Mouse (Mus musculus) spleen, adult 2 months (tissue): ENCODE measurements around the gene Prkcsh. TPM values are rescaled to one million over a fixed set of nuclear protein-coding genes. Genes with fewer than 3 reads are reported as not detected.
A peak's percentile ranks its signal among the peaks of the same experiment; 100 is the strongest.

Experiments
- DNase-seq, 2 experiments: peaks; one replicate each; pipeline versions ENCODE4 v3.0.0 to v3.0.0-alpha.2; 2012 to 2021; ENCODE audit warnings: low spot score in 2 of 2, low read depth in 1 of 2
- H3K27ac ChIP-seq: fragments of 200-500 bp; 2 replicates; pipeline ENCODE4 v1.5.1; 2012; ENCODE audit warnings: low read length, inconsistent platforms; ENCODE audit not compliant: insufficient read depth
- H3K27me3 ChIP-seq: fragments of 200-500 bp; 2 replicates; pipeline ENCODE4 v1.6.1; 2012; ENCODE audit warnings: mild to moderate bottlenecking, moderate library complexity, low read length, inconsistent platforms; ENCODE audit not compliant: control insufficient read depth, insufficient read depth
- H3K36me3 ChIP-seq: fragments of 200-500 bp; 2 replicates; pipeline ENCODE4 v1.6.1; 2012; ENCODE audit warnings: mild to moderate bottlenecking, low read length, inconsistent platforms; ENCODE audit not compliant: control insufficient read depth, insufficient read depth
- H3K4me1 ChIP-seq: fragments of 200-500 bp; 2 replicates; pipeline ENCODE4 v1.6.1; 2011; ENCODE audit warnings: inconsistent platforms; ENCODE audit not compliant: control insufficient read depth, insufficient read depth, insufficient read length
- H3K4me3 ChIP-seq: fragments of 200-500 bp; 2 replicates; pipeline ENCODE4 v1.5.1; 2011; ENCODE audit warnings: mild to moderate bottlenecking, inconsistent platforms; ENCODE audit not compliant: insufficient read depth, insufficient read length; ENCODE audit errors: extremely low read depth
- CTCF ChIP-seq: fragments of 200-500 bp; IDR thresholded peaks from 2 replicates; pipeline ENCODE4 v1.5.1; 2011; ENCODE audit warnings: mild to moderate bottlenecking, inconsistent platforms; ENCODE audit not compliant: insufficient read depth, insufficient read length, insufficient replicate concordance; ENCODE audit errors: extremely low read depth
- POLR2A ChIP-seq: fragments of 200-500 bp; IDR thresholded peaks from 2 replicates; pipeline ENCODE4 v1.6.1; 2011; ENCODE audit warnings: low read depth, low read length, inconsistent platforms
- WGBS: fragments of 180-500 bp; shearing (Covaris S2); methylation state at CpG from one replicate; pipeline ENCODE4 v1.1.7; 2018; 5-methylcytosine and 5-hydroxymethylcytosine counted together
- polyA plus RNA-seq: library from polyadenylated mRNA; depleted of rRNA; stranded (reverse); fragments of >200 nt; gene quantifications from 2 replicates; pipeline ENCODE4 v1.2.3, GENCODE M21; 2012

Gene Prkcsh
- polyA plus RNA-seq, 1 experiment, result 47.4 TPM

GRCm38 (mm10) chr9:21987592-21988342 lies 14.8 kb upstream of the Prkcsh start:
- Histone ChIP-seq H3K4me3 (no peak overlapping the region), H3K36me3 (no peaks in the 10 kb centered on the region), H3K27ac (no peak overlapping the region), H3K27me3 (peaks cover 26% of the 10 kb centered on the region), H3K4me1 (peaks cover 9% of the 10 kb centered on the region)
- no peak for DNase-seq
- 21% methylated on average over 36 of the region's 36 CpGs for WGBS
- TF ChIP-seq CTCF (no peak), POLR2A (no peak)

- Histone ChIP-seq H3K36me3 (no peaks in the 10 kb centered on the region), H3K27me3 (peaks cover 24% of the 10 kb centered on the region), H3K4me1 (peaks cover 9% of the 10 kb centered on the region), H3K27ac (no peak overlapping the region), H3K4me3 (peak overlapping the region; percentile 31; the same call in 1 of the 2 replicates)
- TF ChIP-seq POLR2A, result no peak
- no peak for TF ChIP-seq CTCF
- WGBS, result 7% methylated on average over 32 of the region's 32 CpGs
- DNase-seq, result peak in 1 of 2 experiments; percentile 21
These were observed 14.0 kb upstream of the Prkcsh start for GRCm38 (mm10) chr9:21988421-21989101.

GRCm38 (mm10) chr9:21989230-21990110 lies 13.1 kb upstream of the Prkcsh start, which contains the start of gene Rgl3:
Rgl3 (minus strand) TSS chr9:21989446.
- Histone ChIP-seq H3K27me3 (peaks cover 24% of the 10 kb centered on the region), H3K36me3 (no peaks in the 10 kb centered on the region), H3K4me3 (peak within 1 kb of the TSS; percentile 31; the same call in 1 of the 2 replicates), H3K27ac (no peak within 1 kb of the TSS), H3K4me1 (peaks cover 9% of the 10 kb centered on the region)
- TF ChIP-seq POLR2A (no peak), CTCF (no peak)
- no peak for DNase-seq
- 7% methylated on average over 42 of the region's 42 CpGs for WGBS

- peaks cover 24% of the 10 kb centered on the region for H3K27me3 ChIP-seq
- WGBS, result 83% methylated on average over 4 of the region's 4 CpGs
- no peak overlapping the region for H3K4me3 ChIP-seq
- no peak overlapping the region for H3K27ac ChIP-seq
- no peak for DNase-seq
- H3K36me3 ChIP-seq, result no peaks in the 10 kb centered on the region
- H3K4me1 ChIP-seq, result peaks cover 9% of the 10 kb centered on the region
- TF ChIP-seq CTCF (no peak), POLR2A (no peak)
These were observed 10.4 kb upstream of the Prkcsh start for GRCm38 (mm10) chr9:21992227-21992626.

- WGBS, result 80% methylated on average over 3 of the region's 3 CpGs
- Histone ChIP-seq H3K27me3 (no peaks in the 10 kb centered on the region), H3K36me3 (no peaks in the 10 kb centered on the region), H3K4me3 (no peak overlapping the region), H3K4me1 (no peaks in the 10 kb centered on the region), H3K27ac (no peak overlapping the region)
- TF ChIP-seq POLR2A (no peak), CTCF (no peak)
- no peak for DNase-seq
These were observed 6.3 kb upstream of the Prkcsh start for GRCm38 (mm10) chr9:21996178-21996867.

- Histone ChIP-seq H3K27me3 (no peaks in the 10 kb centered on the region), H3K4me1 (peaks cover 6% of the 10 kb centered on the region; the same call in 1 of the 2 replicates), H3K4me3 (no peak overlapping the region), H3K36me3 (peaks cover 1% of the 10 kb centered on the region; the same call in 1 of the 2 replicates), H3K27ac (no peak overlapping the region)
- WGBS, result 86% methylated on average over 6 of the region's 6 CpGs
- no peak for DNase-seq
- no peak for TF ChIP-seq CTCF
These were observed 2.3 kb upstream of the Prkcsh start for GRCm38 (mm10) chr9:22000296-22000695.
